Mouse (Mus musculus) C2C12 (cell line): Measurements from ENCODE around the gene Cul4a. TPM values are rescaled to one million over a fixed set of nuclear protein-coding genes. Genes with fewer than 3 reads are reported as not detected.

Source experiments
- H3K27me3 ChIP-seq: one replicate; pipeline ENCODE4 v1.6.1; 2011; ENCODE audit not compliant: control insufficient read depth, insufficient read depth, insufficient read length
- H3K36me3 ChIP-seq: one replicate; pipeline ENCODE4 v1.6.1; 2011; ENCODE audit not compliant: control insufficient read depth, insufficient read depth
- H3K4me3 ChIP-seq: one replicate; pipeline ENCODE4 v1.5.1; 2011; ENCODE audit warnings: mild to moderate bottlenecking, control low read depth; ENCODE audit not compliant: poor library complexity, insufficient read depth, severe bottlenecking
- H3K79me2 ChIP-seq: one replicate; pipeline ENCODE4 v1.6.1; 2011; ENCODE audit not compliant: control insufficient read depth, insufficient read depth
- H3K79me3 ChIP-seq: one replicate; pipeline ENCODE4 v1.6.1; 2011; ENCODE audit warnings: low read depth, control low read depth
- H3ac ChIP-seq: one replicate; pipeline ENCODE3; 2011; ENCODE audit warnings: low read depth; ENCODE audit not compliant: control insufficient read depth, insufficient read length
- CEBPB ChIP-seq: IDR thresholded peaks from one replicate; pipeline ENCODE4 v1.6.1; 2011; ENCODE audit warnings: low read depth, mild to moderate bottlenecking, control low read depth, moderate library complexity
- CTCF ChIP-seq: IDR thresholded peaks from one replicate; pipeline ENCODE4 v1.5.1; 2011; ENCODE audit not compliant: control insufficient read depth, insufficient read depth, insufficient read length
- FOSL1 ChIP-seq: IDR thresholded peaks from one replicate; pipeline ENCODE4 v1.8.0; 2011; ENCODE audit warnings: mild to moderate bottlenecking, low read length; ENCODE audit not compliant: poor library complexity, insufficient read depth, severe bottlenecking
- MAX ChIP-seq: IDR thresholded peaks from one replicate; pipeline ENCODE4 v1.6.1; 2011; ENCODE audit warnings: mild to moderate bottlenecking, control low read depth
- MYOD1 ChIP-seq: IDR thresholded peaks from one replicate; pipeline ENCODE4 v1.6.1; 2011; ENCODE audit warnings: low read depth; ENCODE audit not compliant: control insufficient read depth, insufficient read length
- MYOG ChIP-seq: IDR thresholded peaks from one replicate; pipeline ENCODE4 v1.6.1; 2011; ENCODE audit not compliant: control insufficient read depth, insufficient read length; ENCODE audit errors: extremely low read depth
- USF1 ChIP-seq: IDR thresholded peaks from one replicate; pipeline ENCODE4 v1.6.1; 2011; ENCODE audit warnings: low read depth, mild to moderate bottlenecking, control low read depth, moderate library complexity
- microRNA-seq: library from miRNA; unstranded; fragments of <30 nt; microRNA quantifications from one replicate; pipeline ENCODE4, GENCODE M21; 2019; ENCODE audit warnings: borderline microRNAs expressed
- polyA plus RNA-seq: library from polyadenylated mRNA; unstranded; fragments of >200 nt; fragmentation: generic; extraction: Trizol; gene quantifications from one replicate; pipeline ENCODE4 v1.2.1, GENCODE M21; 2012; ENCODE audit warnings: missing spikeins

Cul4a gene
- polyA plus RNA-seq, 1 experiment = 37.3 TPM

GRCm38 (mm10) chr8:13190235-13190634 lies 84.8 kb downstream of the Cul4a start:
- no peak for TF ChIP-seq MYOD1
- TF ChIP-seq MYOG = no peak
- no peak for TF ChIP-seq CTCF
- TF ChIP-seq USF1 = no peak
- TF ChIP-seq MAX = no peak
- no peak for TF ChIP-seq CEBPB
- no peak for TF ChIP-seq FOSL1
- H3K4me3 ChIP-seq = no peak overlapping the region
- no peak overlapping the region for H3ac ChIP-seq
- H3K27me3 ChIP-seq = no peaks in the 10 kb centered on the region
- no peaks in the 10 kb centered on the region for H3K79me2 ChIP-seq
- no peaks in the 10 kb centered on the region for H3K36me3 ChIP-seq
- H3K79me3 ChIP-seq = no peaks in the 10 kb centered on the region

- no peaks in the 10 kb centered on the region for H3K79me2 ChIP-seq
- H3K4me3 ChIP-seq = no peak overlapping the region
- no peak for TF ChIP-seq MYOD1
- TF ChIP-seq CEBPB = no peak
- no peak for TF ChIP-seq MAX
- TF ChIP-seq MYOG = no peak
- no peak for TF ChIP-seq FOSL1
- TF ChIP-seq CTCF = no peak
- no peak for TF ChIP-seq USF1
- H3ac ChIP-seq = no peak overlapping the region
- no peaks in the 10 kb centered on the region for H3K27me3 ChIP-seq
- H3K36me3 ChIP-seq = no peaks in the 10 kb centered on the region
- no peaks in the 10 kb centered on the region for H3K79me3 ChIP-seq
Measured at GRCm38 (mm10) chr8:13194818-13195217, 89.4 kb downstream of the Cul4a start.

GRCm38 (mm10) chr8:13197493-13197892 lies 92.1 kb downstream of the Cul4a start:
- Histone ChIP-seq H3K27me3 (no peaks in the 10 kb centered on the region), H3K79me2 (no peaks in the 10 kb centered on the region), H3K79me3 (no peaks in the 10 kb centered on the region), H3K4me3 (no peak overlapping the region), H3ac (no peak overlapping the region), H3K36me3 (no peaks in the 10 kb centered on the region)
- no peak for TF ChIP-seq CTCF

Small RNAs within 50 kb of the gene (microRNA-seq; reads per million reads assigned to microRNA genes)
- gene Mir1968 (3.2 reads per million, percentile 47 among the genes with 10 or more reads in this experiment), gene Mir7065 (not detected)

Other genes with a start within 250 kb of the Cul4a start
- gene Mcf2l, start 231.8 kb upstream of the Cul4a start, polyA plus RNA-seq = 1.5 TPM
- gene F7, start 79.6 kb upstream of the Cul4a start, polyA plus RNA-seq = not detected
- gene F10, start 68.3 kb upstream of the Cul4a start, polyA plus RNA-seq = not detected
- gene Proz, start 44.7 kb upstream of the Cul4a start, polyA plus RNA-seq = 0.20 TPM
- 23.6 TPM for gene Pcid2, start 162 bp upstream of the Cul4a start, polyA plus RNA-seq
- gene Lamp1, start 53.5 kb downstream of the Cul4a start, polyA plus RNA-seq = 352 TPM
- 3.5 TPM for gene Grtp1, start 95.0 kb downstream of the Cul4a start, polyA plus RNA-seq
- 0.04 TPM for gene Adprhl1, start 148.5 kb downstream of the Cul4a start, polyA plus RNA-seq
- gene Dcun1d2, start 182.5 kb downstream of the Cul4a start, polyA plus RNA-seq = 12.2 TPM
- 11.9 TPM for gene Tmco3, start 182.6 kb downstream of the Cul4a start, polyA plus RNA-seq
- gene Tfdp1, start 233.1 kb downstream of the Cul4a start, polyA plus RNA-seq = 124 TPM